Comparison of ENCODE assay signal across 26 mouse cellular contexts in the genomic region with DNA sequence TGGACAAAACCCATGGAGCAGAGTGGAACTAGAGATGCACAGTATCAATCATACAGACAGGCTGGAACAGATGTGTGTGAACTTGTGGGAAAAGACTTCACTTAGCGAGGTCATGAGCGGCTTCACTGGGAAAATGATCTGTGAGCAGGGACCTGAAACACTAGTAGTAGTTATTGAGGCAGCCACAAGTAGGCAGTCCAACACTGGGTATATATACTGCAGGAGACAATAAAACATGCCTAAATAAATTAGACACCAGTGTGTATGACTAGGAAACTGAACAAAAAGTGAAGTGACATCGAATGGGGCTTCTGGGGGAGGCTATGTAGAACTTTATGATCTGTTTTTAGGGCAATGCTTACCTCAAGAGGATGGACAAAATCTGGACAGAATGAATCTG.
DNase-seq lines count a peak whose midpoint lies in the region; ATAC-seq and TF ChIP-seq lines count a peak whose summit lies in the region.
"Had no signal": no experiment of that assay in that cellular context is flagged by ENCODE, and none has a peak within 500 bp of the region (broad histone marks: within the 10 kb centered on the region; RNA-seq: fewer than 3 reads in every experiment).

No protein-coding gene starts in this region.

- TF ChIP-seq POLR2A in brain, embryonic 14.5 days (IDR thresholded peaks at IDR 0.05; ENCODE audit: borderline replicate concordance, extremely low read depth, insufficient read depth, insufficient read length, poor library complexity, severe bottlenecking), result no peak

- no peak for DNase-seq in heart, postnatal 0 days (ENCODE audit: low spot score)
- DNase-seq in heart, embryonic 10.5 days (ENCODE audit: low spot score), result no peak
- no peak for DNase-seq in lung, postnatal 0 days (ENCODE audit: low spot score)
- DNase-seq in lung, adult 18-20 months, result no peak
- peak; percentile 5 for DNase-seq in brain, embryonic 14.5 days (ENCODE audit: low read depth)
- no peak for DNase-seq in spleen, adult 18-20 months
- DNase-seq in adrenal gland, adult 18-20 months (ENCODE audit: low spot score in 2 of 2), result no peak
- DNase-seq: adrenal gland, adult 2 months; adrenal gland, postnatal 36 days; cerebellum, adult 2 months; gastrocnemius, postnatal 36 days; heart, postnatal 36 days; kidney, postnatal 25 days; liver, embryonic 13.5 days; lung, adult 2 months; lung, postnatal 14 days; right cerebral cortex, adult 18-20 months; right cerebral cortex, postnatal 4 days had no signal

- no peak overlapping the region for H3K27ac ChIP-seq in heart, postnatal 0 days (ENCODE audit: low read depth)
- no peak overlapping the region for H3K27ac ChIP-seq in heart, embryonic 10.5 days
- no peak overlapping the region for H3K27ac ChIP-seq in lung, postnatal 0 days (ENCODE audit: low read length)
- H3K27ac ChIP-seq: hindbrain, embryonic 12.5 days; limb, embryonic 10.5 days; limb, embryonic 15.5 days; liver, embryonic 13.5 days; midbrain, embryonic 12.5 days; neural tube, embryonic 15.5 days had no signal

- no peak overlapping the region for H3K9ac ChIP-seq in heart, postnatal 0 days (replicated peaks; ENCODE audit: low read depth, low read length)
- H3K9ac ChIP-seq in lung, postnatal 0 days (replicated peaks; ENCODE audit: low read depth), result no peak overlapping the region
- H3K9ac ChIP-seq: hindbrain, embryonic 12.5 days; limb, embryonic 15.5 days; liver, embryonic 13.5 days; midbrain, embryonic 12.5 days; neural tube, embryonic 15.5 days had no signal

- no peak for TF ChIP-seq EP300 in heart, postnatal 0 days (IDR thresholded peaks at IDR 0.05; ENCODE audit: low read depth)
- no peak for TF ChIP-seq EP300 in lung, postnatal 0 days (IDR thresholded peaks at IDR 0.05)

- ATAC-seq in heart, postnatal 0 days (ENCODE audit: insufficient read depth, low read depth), result no peak
- no peak for ATAC-seq in lung, postnatal 0 days
- ATAC-seq: intestine, postnatal 0 days had no signal

- H3K36me3 ChIP-seq in heart, postnatal 0 days (replicated peaks; ENCODE audit: control insufficient read depth, insufficient read depth, low read length), result no peaks in the 10 kb centered on the region
- H3K36me3 ChIP-seq in heart, embryonic 10.5 days, result no peaks in the 10 kb centered on the region
- no peaks in the 10 kb centered on the region for H3K36me3 ChIP-seq in lung, postnatal 0 days (ENCODE audit: insufficient read depth, low read length)
- H3K36me3 ChIP-seq in E14TG2a.4 (ENCODE audit: insufficient read depth, low read length), result no peaks in the 10 kb centered on the region
- H3K36me3 ChIP-seq: hindbrain, embryonic 12.5 days; limb, embryonic 10.5 days; limb, embryonic 15.5 days; liver, embryonic 13.5 days; midbrain, embryonic 12.5 days; neural tube, embryonic 15.5 days had no signal

- TF ChIP-seq CTCF in heart, postnatal 0 days (IDR thresholded peaks at IDR 0.05; ENCODE audit: low read depth), result peak; percentile 23; the same call in 1 of the 2 replicates
- TF ChIP-seq CTCF in lung, postnatal 0 days (IDR thresholded peaks at IDR 0.05), result peak; percentile 38; the same call in 1 of the 2 replicates
- TF ChIP-seq CTCF in E14TG2a.4 (conservative IDR thresholded peaks at IDR 0.05; ENCODE audit: low read length), result peak; percentile 31; the same call in 1 of the 2 replicates
- no peak for TF ChIP-seq CTCF in brain, embryonic 14.5 days (IDR thresholded peaks at IDR 0.05; ENCODE audit: borderline replicate concordance, extremely low read depth, insufficient read depth, insufficient read length)

- no peak overlapping the region for H3K4me3 ChIP-seq in heart, postnatal 0 days (ENCODE audit: low read depth, low read length)
- no peak overlapping the region for H3K4me3 ChIP-seq in heart, embryonic 10.5 days
- H3K4me3 ChIP-seq in lung, postnatal 0 days (ENCODE audit: low read depth, low read length), result no peak overlapping the region
- H3K4me3 ChIP-seq in E14TG2a.4 (replicated peaks; ENCODE audit: low read length), result no peak overlapping the region
- H3K4me3 ChIP-seq: erythroblast, embryonic 14.5 days; hindbrain, embryonic 12.5 days; limb, embryonic 10.5 days; limb, embryonic 15.5 days; liver, embryonic 13.5 days; midbrain, embryonic 12.5 days; neural tube, embryonic 15.5 days had no signal

- no peak overlapping the region for H3K4me2 ChIP-seq in heart, postnatal 0 days (ENCODE audit: low read depth, low read length)
- no peak overlapping the region for H3K4me2 ChIP-seq in lung, postnatal 0 days (replicated peaks; ENCODE audit: low read depth, low read length)
- H3K4me2 ChIP-seq: hindbrain, embryonic 12.5 days; limb, embryonic 15.5 days; liver, embryonic 13.5 days; midbrain, embryonic 12.5 days; neural tube, embryonic 15.5 days had no signal

- 68% methylated on average over 3 of the region's 3 CpGs for WGBS in heart, postnatal 0 days
- WGBS in heart, embryonic 10.5 days, result 77% methylated on average over 3 of the region's 3 CpGs
- WGBS in lung, postnatal 0 days, result 71% methylated on average over 3 of the region's 3 CpGs

- H3K27me3 ChIP-seq in heart, postnatal 0 days (ENCODE audit: control insufficient read depth, insufficient read depth, low read length), result no peaks in the 10 kb centered on the region
- no peaks in the 10 kb centered on the region for H3K27me3 ChIP-seq in heart, embryonic 10.5 days (ENCODE audit: insufficient read depth, poor library complexity, severe bottlenecking)
- H3K27me3 ChIP-seq in lung, postnatal 0 days (replicated peaks; ENCODE audit: insufficient read depth, low read length), result no peaks in the 10 kb centered on the region
- no peaks in the 10 kb centered on the region for H3K27me3 ChIP-seq in E14TG2a.4 (ENCODE audit: insufficient read depth, low read length)
- H3K27me3 ChIP-seq: hindbrain, embryonic 12.5 days; limb, embryonic 15.5 days; liver, embryonic 13.5 days; midbrain, embryonic 12.5 days; neural tube, embryonic 15.5 days had no signal

- no peaks in the 10 kb centered on the region for H3K4me1 ChIP-seq in heart, postnatal 0 days (ENCODE audit: control insufficient read depth, insufficient read depth)
- H3K4me1 ChIP-seq in heart, embryonic 10.5 days, result no peaks in the 10 kb centered on the region
- no peaks in the 10 kb centered on the region for H3K4me1 ChIP-seq in lung, postnatal 0 days (ENCODE audit: insufficient read depth, low read depth, low read length)
- no peaks in the 10 kb centered on the region for H3K4me1 ChIP-seq in E14TG2a.4 (replicated peaks; ENCODE audit: low read depth, low read length)
- H3K4me1 ChIP-seq: hindbrain, embryonic 12.5 days; limb, embryonic 10.5 days; limb, embryonic 15.5 days; liver, embryonic 13.5 days; midbrain, embryonic 12.5 days; neural tube, embryonic 15.5 days had no signal

- H3K9me3 ChIP-seq in heart, postnatal 0 days (replicated peaks; ENCODE audit: control insufficient read depth, low read length), result no peaks in the 10 kb centered on the region
- H3K9me3 ChIP-seq in heart, embryonic 10.5 days, result no peaks in the 10 kb centered on the region
- H3K9me3 ChIP-seq in lung, postnatal 0 days (ENCODE audit: low read length), result no peaks in the 10 kb centered on the region
- H3K9me3 ChIP-seq in E14TG2a.4 (ENCODE audit: low read length), result peaks cover 8% of the 10 kb centered on the region; the same call in 1 of the 2 replicates
- H3K9me3 ChIP-seq: hindbrain, embryonic 12.5 days; limb, embryonic 10.5 days; limb, embryonic 15.5 days; liver, embryonic 13.5 days; midbrain, embryonic 12.5 days; neural tube, embryonic 15.5 days had no signal
